Mouse (Mus musculus): ENCODE measurements around the gene Aldh3a2.

Aldh3a2 gene

GRCm38 (mm10) chr11:61271612-61272011 is 4.3 kb upstream of the Aldh3a2 start:
- no peak for DNase-seq

DNA sequence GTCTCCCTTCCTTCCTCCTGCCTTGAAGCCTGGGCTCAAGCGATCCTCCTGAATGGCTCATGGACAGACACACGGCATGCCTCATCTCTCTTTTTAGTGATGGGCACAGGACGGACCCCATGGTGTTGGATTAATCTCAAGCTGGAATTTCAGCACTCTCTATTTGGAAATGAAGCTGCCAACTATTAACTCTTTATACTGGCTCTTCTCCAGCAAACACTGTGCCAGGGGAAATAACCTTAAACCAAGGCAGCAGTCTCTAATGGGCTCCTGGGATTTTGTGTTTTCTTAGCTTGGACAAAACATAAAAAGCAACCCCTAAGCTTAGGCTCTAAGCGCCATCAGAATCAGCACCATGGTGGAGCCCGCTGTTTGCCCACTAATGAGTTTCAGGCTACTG is 3.1 kb upstream of the Aldh3a2 start:
- DNase-seq = no peak

DNA sequence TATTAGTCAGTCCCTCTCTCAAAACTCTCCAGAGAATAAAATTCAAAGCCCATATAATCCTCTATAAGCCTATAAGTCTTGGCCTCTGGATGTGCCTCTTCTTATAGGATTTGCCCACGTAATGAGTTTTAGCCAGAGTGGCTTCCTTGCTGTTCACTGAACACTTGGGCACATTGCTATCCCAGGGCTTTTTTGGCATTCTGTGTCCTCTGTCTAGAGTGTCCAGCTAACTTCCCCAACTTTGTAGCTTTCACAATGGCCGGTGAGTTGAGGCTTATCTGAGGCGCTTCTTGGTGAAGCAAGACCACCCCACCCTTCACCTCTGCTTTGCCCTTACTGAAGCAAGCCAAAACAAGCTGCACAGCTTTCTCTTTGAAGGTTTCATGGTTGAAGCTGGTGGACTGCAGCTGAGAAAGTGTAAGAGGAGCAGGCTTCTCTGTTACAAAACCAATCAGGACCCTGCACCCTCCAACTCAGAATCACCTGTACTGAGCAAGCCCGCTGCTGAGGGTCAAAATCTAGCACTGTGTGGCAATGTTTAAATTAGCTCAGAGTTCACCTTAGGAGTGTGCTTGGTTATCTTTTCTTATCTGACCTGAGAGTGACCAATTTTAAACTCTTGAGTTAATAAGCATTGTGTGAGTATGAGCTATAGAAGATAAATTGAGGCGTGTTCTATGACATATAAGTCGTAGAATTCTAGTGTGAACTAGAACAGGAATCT is 1.5 kb upstream of the Aldh3a2 start:
- peak; percentile 12 for DNase-seq

GRCm38 (mm10) chr11:61263841-61264240 is 3.4 kb downstream of the Aldh3a2 start:
- no peak for DNase-seq

DNA sequence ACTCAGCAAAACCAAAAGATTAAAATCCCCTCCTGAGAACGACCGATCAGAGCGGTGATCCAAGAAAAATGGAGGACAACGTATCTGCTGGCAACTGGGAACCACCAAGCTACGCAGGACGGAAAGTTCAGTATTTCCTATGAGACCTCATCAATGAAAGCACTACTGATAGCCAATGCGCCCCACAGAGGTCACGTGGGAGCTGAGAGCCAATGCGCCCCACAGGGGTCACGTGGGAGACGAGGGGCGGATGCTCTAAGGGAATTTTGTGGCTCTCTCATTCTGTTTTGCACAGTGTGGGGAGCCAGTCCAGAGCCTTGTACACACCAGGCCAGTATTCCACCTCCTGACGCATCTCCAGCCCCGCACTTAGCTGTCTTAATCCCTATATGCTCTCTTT is 4.7 kb downstream of the Aldh3a2 start:
- no peak for DNase-seq

DNA sequence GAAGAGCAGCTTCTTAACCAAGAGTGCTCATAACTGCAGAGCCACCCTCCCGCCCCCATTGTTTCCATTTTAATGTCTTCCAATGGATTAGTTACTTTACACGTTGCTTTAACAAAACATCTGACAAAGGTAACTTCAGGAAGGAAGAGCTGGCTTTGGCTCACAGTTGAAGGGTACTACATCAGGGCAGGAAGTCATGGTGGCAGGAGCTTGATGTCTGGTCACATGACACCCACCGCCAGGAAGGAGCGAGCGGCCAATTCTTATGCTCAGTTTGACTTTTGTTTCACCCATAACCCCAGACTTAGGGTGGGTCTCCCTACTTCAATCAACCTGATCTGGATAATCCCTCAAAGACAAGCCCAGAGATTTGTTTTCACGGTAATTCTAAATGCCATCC is 8.2 kb downstream of the Aldh3a2 start:
- no peak for DNase-seq

- no peak for DNase-seq
Measured at GRCm38 (mm10) chr11:61252807-61253206, 14.5 kb downstream of the Aldh3a2 start.

- DNase-seq = no peak
Measured at GRCm38 (mm10) chr11:61251741-61252140, 15.5 kb downstream of the Aldh3a2 start.

DNA sequence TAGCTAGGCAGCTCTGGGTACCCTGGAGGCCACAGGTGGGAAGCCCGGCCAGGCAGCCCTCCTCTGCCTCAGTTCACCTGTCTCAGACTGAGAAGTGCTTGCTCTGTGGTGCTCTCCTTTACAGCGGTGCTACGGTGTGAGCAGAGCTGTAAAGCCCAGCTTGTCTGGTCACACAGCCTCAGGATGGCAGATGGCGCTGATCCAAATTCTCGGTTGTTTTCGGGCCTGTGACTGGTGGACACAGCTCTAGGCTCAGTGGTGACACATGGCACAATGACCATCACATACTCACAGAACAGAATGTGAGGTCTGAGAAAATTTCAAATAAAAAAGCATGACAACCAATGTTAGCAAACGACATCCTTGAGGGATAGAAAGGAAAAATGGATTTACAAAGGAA is 22.9 kb downstream of the Aldh3a2 start:
- DNase-seq = no peak

DNA sequence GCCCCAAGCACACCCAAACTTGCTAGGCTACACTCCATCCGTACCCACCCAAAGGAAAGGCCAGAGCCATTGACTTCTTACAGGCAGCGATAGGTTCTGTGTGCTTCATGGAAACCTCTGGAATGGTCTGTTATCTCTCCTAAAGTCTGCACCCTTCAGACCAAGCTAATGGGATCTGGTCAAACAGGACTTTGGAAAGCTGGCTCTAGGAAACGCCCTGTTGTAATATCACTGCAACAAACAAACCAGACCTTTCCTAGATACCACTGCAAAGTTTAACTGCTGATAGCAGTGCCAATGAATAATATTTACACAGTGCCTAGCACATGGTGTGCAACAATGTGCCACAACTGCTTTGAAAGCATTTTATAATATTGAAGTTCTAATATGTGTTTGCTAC is 31.2 kb downstream of the Aldh3a2 start:
- no peak for DNase-seq

- peak; percentile 25 for DNase-seq
Measured at GRCm38 (mm10) chr11:61234174-61234573, 33.1 kb downstream of the Aldh3a2 start.

DNA sequence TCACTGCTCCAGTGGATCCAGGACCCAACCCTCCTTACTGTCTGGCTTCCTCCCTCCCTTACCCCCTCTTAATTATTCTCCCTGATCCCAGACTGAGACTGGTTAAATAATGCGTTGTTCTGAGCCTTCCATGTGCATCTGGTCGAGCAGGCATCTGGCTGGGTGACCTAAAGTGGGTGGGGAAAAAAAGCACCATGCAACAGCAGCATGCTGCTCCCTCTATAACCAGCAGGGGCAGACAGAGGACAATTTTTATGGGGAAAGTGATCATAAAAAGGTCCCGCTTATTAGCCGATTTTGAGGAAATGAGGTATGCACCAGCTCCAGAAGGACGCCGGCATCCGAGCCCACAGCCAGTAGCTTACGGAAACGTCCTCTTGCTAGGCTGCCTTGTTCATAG is 35.9 kb downstream of the Aldh3a2 start:
- peak; percentile 51 for DNase-seq

DNA sequence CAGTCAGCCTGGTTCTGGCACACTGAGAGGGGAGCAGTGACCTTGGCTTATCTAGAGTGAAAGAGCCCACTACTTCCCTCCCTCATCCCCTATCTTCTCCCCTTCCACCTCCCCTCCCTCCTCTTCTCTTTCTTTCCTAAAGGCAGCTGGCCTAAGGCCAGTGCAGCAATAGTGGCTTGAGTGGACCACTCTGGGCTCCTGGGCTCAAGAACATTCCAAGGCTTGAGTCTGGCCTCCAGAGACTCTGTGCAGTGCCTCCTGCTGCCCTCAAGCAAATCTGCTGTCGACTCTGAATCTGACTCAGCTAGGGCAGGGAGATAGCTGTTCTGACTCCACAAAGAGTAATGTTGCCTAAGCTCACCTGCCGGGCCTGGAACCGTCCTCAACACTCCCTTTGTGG is 38.9 kb downstream of the Aldh3a2 start:
- no peak for DNase-seq

GRCm38 (mm10) chr11:61227816-61228215 is 39.4 kb downstream of the Aldh3a2 start:
- no peak for DNase-seq

DNA sequence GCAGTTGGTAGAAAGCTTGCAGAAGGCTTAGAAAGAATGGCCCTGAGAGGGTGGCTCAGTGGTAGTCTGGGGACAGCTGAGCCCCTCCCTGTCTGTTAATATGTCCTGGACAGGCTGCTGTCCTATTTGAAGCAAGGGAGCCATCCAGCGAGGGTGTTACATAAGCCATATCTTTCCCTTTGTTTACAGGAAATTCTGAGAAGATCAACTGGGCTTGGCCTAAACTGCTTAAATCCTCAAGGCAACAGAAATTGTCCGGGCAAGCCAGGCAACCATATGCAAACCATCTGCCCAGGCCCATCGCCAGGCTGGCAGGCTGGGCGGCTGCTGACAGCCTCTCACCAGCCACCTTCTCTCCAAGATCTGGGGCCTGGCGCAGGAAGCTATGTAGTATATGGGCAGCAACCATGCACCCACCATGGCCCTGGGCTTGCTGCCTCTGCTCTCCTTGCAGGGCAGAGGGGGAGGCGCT is 41.3 kb downstream of the Aldh3a2 start:
- no peak for DNase-seq

DNA sequence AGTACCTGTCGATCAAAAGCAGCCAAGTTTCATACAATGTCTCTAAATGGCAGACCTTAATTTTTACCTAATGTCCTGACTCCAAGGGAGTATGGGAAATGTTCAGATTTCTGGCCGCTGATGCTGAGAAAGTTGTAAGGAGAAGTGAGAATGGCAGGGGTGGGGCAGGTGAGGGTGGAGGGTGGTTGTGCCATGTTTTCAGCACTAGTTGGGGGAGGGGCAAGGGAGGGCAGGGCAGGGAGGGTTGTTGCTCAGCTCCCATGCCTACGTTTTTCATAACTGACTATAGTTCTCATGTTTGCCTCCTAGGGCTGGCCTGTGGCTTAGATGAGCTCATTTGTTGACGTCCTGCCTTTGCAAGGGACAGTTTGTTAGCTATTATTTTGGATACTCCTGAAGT is 41.8 kb downstream of the Aldh3a2 start:
- DNase-seq = no peak

DNA sequence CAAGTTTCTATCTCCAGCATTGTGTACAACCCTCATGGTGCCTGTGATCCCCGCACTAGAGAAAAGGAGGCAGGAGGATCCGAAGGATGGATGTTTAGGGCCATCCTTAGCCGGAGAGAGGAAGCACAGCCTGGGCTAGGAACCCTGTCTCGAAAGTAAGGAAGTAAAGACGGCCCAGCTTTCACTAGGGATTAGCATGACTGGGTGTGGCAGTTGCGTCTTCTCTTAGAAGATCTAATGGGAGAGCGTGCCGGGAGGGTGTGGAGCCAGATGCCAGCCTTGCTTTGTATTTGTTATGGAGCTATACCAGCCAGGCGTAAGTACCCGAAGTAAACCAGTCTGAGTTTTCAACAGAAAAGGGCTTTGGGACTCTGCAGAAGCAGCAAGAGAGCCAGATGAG is 42.4 kb downstream of the Aldh3a2 start:
- no peak for DNase-seq

- no peak for DNase-seq
Measured at GRCm38 (mm10) chr11:61224234-61224744, 43.0 kb downstream of the Aldh3a2 start.

- no peak for DNase-seq
Measured at GRCm38 (mm10) chr11:61222971-61223745, 44.1 kb downstream of the Aldh3a2 start.

GRCm38 (mm10) chr11:61222007-61222406 is 45.3 kb downstream of the Aldh3a2 start:
- no peak for DNase-seq

DNA sequence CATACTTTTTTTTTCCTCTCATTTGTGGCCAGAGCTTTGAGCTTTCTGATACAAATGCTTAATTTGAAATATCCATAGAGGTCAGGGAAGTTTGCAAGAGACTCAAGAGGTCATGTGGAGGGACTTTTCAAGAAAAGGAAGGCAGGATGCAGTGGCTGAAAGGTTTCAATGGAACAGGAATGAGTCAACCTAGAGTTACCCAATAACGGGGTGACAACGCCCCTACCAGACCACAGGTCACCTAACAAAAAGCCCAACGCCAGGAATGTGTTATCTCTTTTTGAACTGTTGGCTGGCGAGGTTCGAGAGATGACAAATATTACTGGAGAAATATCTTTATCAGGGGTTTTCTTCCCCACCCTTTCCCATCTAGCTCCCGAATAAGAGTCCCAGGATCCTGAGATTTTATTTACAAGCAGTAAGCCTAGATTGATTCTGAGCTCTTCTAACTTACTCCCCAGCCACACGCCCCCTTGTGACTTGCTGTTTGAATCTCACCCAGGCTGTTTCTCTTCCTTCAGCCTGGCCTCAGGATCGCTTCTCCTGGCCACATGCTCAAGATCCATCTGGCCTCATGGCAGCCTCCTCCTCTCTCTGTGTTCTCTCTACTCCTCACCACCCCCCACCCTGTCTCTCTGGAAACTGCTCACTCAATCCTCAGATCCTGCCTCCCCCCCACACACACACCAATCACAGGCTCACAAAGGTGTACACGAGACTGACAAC is 46.9 kb downstream of the Aldh3a2 start:
- no peak for DNase-seq

DNA sequence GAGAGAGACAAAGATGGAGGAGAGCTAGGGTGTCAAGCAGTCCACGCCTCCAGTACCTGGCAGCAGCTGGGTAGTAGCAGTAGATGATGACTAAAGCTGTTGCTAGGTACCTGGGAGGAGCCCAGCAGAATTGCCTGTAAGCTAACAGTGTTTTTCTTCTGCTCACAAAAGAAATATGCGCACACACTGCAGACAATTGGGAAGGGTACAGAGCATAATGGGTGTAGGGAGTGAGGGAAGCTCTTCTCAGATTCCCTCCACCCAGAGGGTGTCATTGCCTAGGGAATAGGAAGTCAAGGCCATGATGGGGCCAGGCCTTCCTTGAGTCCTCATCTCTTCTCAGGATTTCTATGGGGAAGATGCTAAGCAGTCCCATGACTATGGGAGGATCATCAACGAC is 51.3 kb downstream of the Aldh3a2 start:
- DNase-seq = no peak

- DNase-seq = peak; percentile 14
Measured at GRCm38 (mm10) chr11:61212102-61212501, 55.2 kb downstream of the Aldh3a2 start.

All from liver (tissue).